Mouse (Mus musculus) R1 (cell line): ENCODE results near the gene Wrap73.
A peak's percentile ranks its signal among the peaks of the same experiment; 100 is the strongest.

ENCODE experiments used
- DNase-seq: peaks from one replicate; pipeline ENCODE4 v3.0.0-alpha.2; 2018; ENCODE audit warnings: low read depth, low spot score

Wrap73 gene

DNA sequence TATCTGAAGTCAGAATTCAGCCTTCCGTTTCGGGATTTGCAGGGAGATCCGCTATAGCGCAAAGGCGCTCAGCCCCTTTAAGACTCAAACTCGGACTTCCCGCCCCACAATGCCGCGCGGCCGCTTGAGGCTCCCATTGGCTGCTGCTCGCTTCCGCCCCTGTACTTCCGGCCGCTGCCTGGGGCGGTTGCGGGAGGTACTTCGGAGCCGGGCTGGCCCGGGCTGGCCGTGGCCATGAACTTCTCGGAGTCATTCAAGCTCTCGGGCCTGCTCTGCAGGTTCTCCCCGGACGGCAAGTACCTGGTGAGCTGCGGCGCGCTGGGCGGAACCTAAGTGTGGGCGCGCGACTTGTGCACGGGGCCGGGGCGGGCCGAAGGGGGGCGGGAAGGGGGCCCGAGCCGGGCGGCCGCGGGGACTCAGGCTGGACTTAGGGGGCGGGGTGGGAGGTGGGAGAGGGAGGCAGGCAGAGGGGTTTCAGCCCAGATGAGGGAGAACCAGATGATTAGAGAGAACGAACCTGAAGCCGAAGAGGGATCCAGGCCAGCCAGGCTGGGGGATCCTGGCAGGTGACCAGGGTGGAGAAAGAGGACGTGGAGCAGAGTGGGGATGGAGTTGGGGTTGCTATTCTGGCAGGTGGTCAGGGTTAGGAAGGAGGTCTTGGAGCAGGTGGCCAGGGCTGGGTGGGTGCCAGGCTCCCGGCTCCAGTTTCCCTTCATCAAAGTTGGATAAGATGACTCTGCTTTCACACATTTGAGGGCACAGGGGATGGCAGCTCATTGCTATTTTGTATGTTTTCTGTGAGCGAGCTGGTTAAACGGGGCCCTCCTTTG, at the start of gene Wrap73:
Gene Wrap73 (plus strand): TSS at position 162 of the 830 bp plus-strand sequence.
- peak; percentile 93 for DNase-seq

DNA sequence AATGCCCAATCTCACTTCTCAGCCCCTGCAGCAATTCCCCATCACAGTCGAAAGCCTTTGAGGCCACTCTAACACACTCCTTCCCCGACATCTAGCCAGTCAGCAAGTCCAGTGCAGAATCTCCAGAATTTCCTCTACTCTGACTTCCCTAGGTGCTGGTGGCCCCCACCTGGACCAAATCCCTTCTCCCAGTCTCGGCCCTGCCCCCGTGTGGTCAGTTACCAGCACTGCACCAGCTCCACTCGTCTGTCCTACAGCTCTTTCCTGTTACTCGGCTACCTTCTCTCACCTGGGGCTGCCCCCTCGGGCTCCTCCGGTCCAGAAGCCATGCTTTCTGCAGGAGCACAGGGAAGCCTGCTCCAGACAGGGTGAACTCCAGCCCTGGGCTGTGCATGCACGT, 49.0 kb upstream of the Wrap73 start:
- peak; percentile 60 for DNase-seq

DNA sequence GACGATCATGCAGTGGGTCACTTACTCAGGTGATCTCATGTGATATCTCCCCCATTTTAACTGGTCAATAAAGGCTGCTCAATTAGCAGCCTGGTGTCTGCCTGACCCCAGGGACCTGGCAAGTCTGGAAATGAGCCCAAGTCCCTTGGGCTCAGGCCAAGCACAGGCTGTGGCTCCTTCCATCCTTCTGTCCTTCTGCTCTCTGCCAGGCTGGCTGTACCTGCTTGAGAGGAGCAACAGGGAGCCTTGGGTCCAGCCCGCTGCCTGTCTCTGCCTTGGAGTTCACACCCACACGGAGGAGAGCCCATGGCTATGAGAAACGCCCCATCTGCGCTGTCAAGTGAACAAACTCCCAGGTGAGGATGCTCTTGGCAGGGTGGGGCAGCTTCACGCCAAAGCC, 46.1 kb upstream of the Wrap73 start:
- no peak for DNase-seq

DNA sequence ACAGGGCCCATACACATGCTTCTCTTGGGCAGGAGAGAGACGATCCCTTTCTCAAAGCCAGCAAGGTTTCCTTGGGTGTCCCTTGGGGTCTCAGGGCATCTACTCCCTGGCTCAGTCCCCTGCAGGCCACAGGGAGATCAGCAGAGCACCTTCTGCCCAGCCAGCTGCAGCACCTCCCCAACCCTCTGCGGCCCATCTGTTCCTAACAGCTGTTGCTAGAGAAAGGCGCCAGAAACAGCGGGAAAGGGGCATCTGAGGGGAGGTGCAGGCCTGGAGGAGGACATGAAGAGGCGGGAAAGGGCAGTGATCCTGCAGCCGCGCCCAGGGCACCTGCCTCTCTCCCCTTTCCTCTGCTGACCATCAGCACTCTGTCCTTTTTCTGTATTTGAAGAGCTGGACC, 42.8 kb upstream of the Wrap73 start:
- DNase-seq = no peak

DNA sequence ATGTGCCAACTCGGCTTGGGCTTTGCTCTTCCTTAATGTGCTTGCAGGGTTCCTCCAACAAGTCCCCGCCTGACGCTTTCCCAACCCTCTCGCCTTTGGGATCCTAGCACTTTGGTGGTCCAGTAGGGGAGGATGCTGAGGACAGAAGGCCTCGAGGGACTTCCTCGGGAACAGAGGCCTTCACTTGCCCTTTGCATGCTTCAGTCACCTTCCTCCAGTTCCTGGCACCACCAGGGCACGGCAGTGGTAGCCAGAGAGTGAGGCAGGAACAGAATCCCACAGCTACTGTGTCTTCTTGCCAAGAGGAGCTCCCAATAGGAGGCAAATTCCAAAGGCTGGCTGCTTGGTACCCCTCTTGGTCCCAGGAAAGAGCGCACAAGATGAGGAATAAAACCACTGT, 38.8 kb upstream of the Wrap73 start:
- no peak for DNase-seq

DNA sequence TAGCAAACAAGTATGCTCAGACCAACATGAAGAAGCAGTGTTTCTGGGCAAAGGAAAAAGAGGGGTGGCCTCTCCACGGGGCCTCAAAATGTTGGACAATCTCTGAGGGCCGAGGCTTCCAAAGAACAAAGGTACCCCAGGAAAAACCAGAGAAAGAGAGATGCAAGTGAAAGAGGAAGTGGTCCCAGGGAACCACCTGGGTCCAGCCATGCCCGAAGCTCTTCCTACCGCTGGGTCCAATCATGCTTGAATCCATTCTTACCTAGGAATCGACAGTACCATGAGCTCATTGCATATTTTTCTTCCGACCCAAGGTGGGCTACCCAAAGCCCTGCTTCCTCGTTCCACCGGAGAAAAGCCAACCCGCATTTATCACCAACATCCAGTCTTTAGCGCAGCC, 38.3 kb upstream of the Wrap73 start:
- no peak for DNase-seq

DNA sequence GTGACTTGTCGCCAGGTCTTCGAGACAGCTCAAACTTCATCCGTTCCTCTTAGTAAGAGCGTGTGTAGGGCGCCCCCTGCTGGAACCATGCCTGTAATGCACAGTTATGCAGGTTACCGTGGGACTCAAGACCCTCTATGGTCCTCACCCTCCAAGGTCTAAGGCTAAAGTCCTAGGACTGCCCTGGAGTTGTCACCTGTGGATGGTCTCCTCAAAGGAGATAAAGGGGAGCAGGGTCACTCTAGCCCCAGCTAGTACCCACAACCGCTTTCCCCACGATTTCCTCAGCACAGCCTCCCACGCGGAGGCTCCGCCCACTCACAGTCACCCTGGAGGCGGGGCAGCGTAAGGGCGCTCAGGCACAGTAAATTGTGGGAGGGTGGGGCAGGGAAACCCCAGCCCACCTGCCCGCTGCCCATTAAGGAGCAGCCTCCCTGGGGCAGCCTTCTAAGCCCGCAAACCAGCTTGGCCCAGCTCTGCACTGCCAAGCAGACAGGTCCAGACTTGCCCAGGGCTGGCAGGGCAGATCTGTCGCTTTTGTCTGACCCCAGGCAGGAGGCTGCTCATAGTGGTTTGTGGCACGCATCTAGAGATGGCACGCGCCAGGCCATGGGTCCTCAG, 36.7 kb upstream of the Wrap73 start:
- peak; percentile 92 for DNase-seq

DNA sequence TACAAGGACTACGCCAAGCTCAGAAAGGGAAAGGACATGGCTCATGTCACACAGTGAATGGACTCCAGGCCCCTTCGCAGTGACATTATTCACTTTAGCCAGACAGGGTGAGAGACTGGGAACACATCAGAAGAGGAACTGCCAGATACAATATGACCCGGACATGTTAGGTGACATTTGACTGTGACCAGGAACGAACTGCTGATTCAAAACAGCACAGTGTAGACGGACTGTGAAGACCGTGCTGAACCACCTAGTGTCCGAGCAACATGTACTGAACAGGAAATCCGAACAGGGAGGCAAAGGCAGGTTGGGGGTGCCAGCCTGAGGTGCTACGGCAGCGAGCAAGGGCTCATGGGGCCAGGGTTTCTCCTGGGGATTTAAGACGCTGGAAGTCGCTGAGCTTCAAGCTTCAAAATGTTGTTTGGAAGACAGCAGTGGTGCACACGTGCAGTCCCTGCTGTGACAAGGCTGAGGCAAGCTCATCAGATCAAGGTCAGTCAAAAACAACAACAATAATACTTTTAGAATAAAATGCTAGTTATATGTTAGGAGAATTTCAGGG, 35.6 kb upstream of the Wrap73 start:
- DNase-seq = no peak

DNA sequence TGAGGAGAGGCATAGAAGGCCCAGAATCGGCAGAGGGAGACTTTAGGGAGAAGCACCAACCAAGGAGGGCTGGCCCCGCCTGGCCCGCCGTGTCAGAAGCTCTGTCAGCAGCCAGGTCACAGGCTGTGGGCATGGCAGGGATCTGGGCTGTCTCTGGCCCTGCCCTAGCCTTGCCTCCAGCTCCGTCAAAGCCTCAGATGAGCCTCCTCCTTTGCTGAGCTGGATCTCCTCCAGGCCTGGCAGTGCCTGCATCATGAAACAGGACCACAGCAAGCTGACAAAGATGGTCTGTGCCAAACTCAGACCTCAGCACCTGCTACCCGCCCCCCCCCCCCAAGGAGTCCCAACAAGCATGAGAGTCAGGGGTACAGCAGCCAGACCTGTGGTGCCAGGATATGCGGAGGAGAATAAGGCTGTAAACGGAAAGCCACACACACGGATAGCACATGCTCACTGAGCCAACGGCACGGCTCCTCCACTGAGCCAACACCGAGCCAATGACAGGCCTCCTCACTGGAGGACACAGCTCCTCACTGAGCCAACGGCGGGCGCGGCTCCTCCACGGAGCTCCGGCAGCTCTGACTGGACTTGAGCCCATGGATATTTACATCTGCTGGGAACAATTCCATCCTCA, 32.8 kb upstream of the Wrap73 start:
- DNase-seq = no peak

DNA sequence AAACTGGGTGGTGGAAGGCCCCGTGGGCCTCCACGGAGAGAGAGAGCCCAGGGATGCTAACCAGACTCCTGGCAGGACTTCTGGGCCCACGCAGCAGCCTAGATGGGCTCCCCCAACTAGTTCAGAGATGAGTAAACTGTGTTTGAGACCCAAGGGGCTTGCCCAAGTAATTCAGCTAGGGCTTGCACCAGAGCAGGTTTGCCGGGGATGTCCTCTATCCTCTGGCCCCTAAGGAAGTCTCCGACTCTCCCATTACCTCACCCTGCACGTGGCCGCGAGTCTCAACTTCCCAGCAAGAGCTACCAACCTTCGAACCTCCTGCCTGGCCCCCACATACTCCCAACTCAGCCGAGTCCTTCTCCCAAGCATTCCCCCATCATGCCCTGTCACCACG, 32.3 kb upstream of the Wrap73 start:
- no peak for DNase-seq

DNA sequence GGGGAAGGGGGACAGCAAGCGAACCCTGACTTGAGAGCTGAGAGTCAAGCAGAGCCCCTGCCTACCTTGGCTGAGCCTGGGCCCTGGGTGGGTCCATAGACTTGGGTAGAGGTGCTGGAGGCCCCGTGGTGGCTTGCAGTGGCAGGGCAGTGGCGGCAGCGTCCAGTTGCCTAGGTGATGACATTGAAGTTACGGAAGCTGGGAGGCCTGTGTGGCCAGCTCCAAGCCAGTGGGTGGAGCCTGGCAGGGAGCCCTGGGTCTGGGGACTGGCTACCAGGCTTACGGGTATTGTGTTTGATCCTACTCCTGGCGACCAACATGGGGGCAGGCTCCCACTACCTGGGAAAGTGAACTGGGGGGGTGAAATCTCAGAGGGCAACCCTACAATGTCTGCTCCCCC, 25.8 kb upstream of the Wrap73 start:
- DNase-seq = no peak

DNA sequence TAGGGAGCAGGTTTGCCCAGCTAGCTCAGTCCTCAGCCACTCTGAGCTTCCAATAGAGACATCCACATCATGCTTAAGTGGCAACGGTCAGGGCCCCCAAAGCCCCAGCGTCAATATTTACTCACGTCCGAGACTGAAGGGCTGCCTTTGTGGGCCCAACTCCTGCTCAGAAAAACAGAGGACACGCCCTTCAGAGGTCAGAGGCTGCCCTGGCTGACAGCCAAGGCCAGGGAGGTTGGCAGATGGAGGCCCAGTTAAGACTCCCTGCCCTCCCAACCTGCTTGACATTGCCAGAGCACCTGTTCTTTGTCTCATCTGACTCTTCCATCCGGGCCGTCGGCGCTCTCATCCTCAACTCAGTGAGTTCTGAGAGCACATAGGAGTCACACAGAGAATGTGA, 23.4 kb upstream of the Wrap73 start:
- peak; percentile 9 for DNase-seq

DNA sequence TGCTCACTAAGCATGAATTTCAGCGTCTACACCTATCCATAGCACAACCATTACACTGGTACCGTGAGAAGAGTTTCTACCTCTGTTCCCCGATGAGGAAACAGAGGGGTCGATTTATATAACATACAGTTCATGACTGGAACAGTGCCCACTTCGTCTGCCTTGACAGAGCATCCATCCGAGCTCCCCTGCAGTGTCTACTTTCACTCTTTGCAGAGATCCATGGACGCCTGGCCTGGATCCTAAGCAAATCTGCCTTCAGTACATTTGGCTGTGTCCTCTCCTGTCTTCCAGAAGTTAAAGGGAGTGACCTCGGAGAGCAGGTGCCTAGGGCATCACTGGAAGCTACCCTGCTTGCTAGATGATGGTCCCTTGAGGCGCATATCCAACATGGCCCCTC, 23.0 kb upstream of the Wrap73 start:
- no peak for DNase-seq

DNA sequence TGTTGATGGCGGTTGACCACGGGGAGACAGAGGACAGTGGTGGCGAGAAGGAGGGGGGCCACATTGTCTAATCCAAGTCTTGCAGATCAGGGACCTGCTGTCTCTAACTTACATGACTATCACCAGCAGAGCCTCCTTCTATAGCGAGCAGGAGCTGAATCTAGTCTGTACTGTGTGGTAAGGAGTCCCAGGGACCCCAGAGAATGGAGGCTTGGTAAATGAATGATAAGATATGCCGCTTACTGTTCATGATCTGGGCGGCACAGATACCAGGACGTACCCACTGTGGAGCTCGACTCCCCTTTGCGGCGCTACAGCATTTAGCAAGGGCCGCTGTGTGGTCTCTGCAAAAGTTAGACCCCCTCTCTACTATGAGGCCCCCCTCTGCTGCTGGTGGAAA, 20.4 kb upstream of the Wrap73 start:
- no peak for DNase-seq

DNA sequence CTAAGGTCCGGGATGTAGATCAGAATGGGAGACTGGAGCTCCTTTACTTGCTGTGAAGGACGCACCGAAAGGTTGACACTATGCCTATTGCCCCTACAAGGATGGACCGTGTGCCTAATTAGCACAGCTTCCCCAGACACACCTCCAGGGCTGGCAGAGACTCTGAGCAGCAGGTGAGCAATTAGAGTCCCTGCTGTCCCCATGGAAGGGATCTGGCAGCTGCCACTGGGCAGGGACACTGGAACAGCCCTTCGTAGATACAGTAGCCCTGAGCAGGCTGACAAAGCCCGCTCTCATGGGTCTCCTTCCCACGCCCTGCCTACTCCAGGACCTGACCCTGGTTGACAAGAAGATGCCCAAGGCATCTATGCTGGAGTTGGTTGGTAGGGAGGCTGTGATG, 19.8 kb upstream of the Wrap73 start:
- no peak for DNase-seq

DNA sequence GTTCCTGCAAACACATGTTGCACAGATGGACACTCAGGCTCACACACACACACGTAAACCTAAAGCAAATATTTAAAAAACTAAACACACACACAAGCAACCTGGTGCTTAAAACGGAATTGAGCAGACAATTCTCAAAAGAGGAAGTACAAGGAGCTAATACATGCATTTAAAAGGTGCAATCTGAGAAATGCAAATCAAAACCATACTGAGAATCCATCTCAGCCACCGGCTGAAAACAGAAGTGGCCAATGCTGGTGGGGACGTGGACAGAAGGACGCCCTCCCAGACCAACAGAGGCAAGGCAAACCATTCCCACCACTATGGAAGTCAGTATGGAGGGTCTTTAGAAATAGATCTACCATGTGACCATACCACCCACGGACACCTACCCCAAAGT, 18.6 kb upstream of the Wrap73 start:
- DNase-seq = no peak

DNA sequence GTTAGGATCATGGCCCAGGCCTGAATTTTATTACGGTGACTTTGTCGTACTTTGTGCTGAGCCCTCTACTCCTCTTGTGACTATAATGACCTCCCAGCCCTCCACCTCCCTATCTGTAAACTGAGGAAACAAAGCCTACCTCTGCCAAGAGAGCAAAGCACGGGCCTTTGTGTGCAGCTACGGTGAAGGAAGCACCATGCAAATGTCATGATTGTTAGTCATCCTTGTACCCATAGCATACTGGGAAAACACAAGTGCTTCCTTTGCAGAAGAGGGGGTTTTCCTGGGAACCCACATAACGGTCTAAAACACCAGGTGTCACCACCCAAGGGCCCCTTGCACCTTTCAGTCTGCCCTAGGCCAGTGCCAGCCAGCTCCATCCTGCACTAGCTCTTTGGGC, 17.0 kb upstream of the Wrap73 start:
- DNase-seq = no peak

DNA sequence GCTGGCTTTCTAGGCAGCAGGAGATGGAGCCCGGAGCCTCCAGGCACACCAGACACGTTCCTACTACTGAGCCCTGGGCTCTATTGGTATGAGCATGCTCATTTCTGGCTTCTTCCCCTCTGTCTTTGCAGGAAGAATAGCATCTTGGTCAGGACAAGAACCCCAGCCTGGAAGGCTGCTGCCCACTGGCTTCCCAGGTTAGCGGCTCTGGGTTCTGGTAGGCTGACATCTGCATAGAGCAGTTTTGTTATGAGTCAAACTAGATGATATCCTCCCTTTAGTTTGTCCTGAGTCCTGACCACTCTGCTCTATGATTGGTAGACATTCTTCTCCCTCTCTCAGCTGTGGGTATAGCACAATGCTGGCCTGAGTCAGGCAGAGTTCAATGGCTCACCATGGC, 14.9 kb upstream of the Wrap73 start:
- DNase-seq = no peak

DNA sequence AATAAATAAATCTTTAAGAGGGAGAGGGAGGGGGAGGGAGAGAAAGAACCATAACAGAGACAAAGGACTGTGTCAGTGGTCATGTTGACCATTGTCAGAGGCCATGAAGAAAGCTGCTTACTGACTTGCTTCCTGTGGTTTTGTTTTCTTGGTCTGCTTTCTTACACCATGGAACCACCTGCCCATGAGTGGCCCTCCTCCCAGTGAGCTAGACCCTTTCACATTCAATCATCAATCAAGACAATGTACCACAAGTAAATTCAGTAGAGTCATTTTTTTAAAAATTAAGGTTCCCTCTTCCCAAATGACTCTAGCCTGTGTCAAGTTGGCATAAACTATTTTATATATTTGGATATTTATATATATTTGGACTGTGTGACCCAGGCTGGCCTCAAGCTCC, 12.2 kb upstream of the Wrap73 start:
- no peak for DNase-seq

DNA sequence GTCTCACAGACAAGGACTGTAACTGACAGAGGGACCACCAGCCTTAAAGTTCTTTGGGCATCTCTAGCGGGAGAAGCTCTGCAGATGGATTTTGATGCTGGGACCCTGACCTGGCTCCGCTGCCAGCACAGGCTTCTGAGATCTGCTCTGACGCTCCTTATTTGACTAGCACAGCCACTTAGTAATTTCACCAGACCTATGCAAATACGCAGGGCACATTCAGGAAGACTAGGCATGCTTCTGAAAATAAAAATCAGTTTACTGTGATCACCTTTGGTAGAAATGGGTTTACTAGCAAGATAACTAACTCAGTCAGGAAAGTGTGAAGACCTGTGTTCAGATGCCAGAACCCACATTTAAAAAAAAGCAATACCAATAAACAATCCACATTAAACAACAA, 10.3 kb upstream of the Wrap73 start:
- no peak for DNase-seq

DNA sequence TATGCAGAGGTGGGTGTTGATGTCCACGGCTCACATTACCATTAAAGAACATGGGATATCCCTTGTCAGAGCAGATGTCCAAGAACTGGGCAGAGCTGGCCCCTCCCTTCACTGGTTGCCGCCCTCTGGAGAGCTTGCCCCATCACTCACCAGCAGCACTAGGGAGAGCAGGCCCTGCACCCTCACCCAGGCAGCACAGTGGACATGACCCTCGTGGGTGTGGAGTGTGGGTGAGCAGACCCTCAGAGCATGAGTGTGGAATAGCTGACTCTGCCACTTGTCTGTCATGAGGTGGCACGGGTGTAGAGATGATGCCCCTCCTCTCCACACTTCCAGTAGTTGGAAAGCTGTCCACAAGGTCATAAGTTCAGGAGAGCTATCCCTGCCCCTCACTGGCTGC, 7.4 kb upstream of the Wrap73 start:
- no peak for DNase-seq

DNA sequence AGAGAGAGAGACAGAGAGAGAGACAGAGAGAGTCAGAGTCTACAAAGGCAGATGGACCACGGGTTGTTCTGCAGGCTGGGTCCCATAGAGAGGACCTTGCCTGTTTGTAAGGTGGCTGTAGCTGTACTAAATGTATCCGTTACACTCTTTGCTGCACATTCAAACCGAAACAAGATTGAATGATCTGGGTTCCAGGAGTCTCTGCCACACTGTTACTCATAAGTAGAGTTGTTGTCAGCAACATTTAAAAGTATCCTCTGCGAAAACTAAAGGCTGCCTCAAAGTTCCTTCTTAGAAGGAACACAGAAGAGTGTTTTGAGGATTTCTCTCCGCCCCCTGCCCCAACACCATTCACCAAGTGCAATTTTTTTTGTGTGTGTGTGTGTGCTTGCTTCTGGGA, 5.0 kb upstream of the Wrap73 start:
- no peak for DNase-seq
